Mouse (Mus musculus) lung, embryonic 15.5 days (tissue): Measurements from ENCODE around the gene Rpap3. TPM values are rescaled to one million over a fixed set of nuclear protein-coding genes. Genes with fewer than 3 reads are reported as not detected.
A peak's percentile ranks its signal among the peaks of the same experiment; 100 is the strongest.

Experiments used
- ATAC-seq: fragments of 200-750 bp; cut with Nextera tagmentation; 2 replicates; pipeline ENCODE4 v1.8.0; 2017; ENCODE audit warnings: moderate number of reproducible peaks, borderline replicate concordance; ENCODE audit not compliant: low FRiP score, low TSS enrichment; ENCODE audit errors: extremely low read depth
- H3K27ac ChIP-seq: fragments of 300-500 bp; sonication (generic); 2 replicates; pipeline ENCODE4 v1.5.1; 2015; ENCODE audit warnings: moderate library complexity, mild to moderate bottlenecking, inconsistent platforms
- H3K27me3 ChIP-seq: fragments of 300-500 bp; sonication (generic); 2 replicates; pipeline ENCODE4 v1.6.1; 2015; ENCODE audit warnings: inconsistent platforms
- H3K36me3 ChIP-seq: fragments of 300-500 bp; sonication (generic); 2 replicates; pipeline ENCODE4 v1.6.1; 2015; ENCODE audit warnings: inconsistent platforms
- H3K4me1 ChIP-seq: fragments of 300-500 bp; sonication (generic); 2 replicates; pipeline ENCODE4 v1.6.1; 2015; ENCODE audit warnings: inconsistent platforms
- H3K4me2 ChIP-seq: fragments of 300-500 bp; sonication (generic); 2 replicates; pipeline ENCODE4 v1.6.1; 2015; ENCODE audit warnings: inconsistent platforms, mild to moderate bottlenecking, moderate library complexity
- H3K4me3 ChIP-seq: fragments of 300-500 bp; sonication (generic); 2 replicates; pipeline ENCODE4 v1.5.1; 2015; ENCODE audit warnings: mild to moderate bottlenecking, inconsistent platforms
- H3K9ac ChIP-seq: fragments of 300-500 bp; sonication (generic); 2 replicates; pipeline ENCODE4 v1.6.1; 2015; ENCODE audit warnings: inconsistent platforms
- H3K9me3 ChIP-seq: fragments of 300-500 bp; sonication (generic); 2 replicates; pipeline ENCODE4 v1.6.1; 2016; ENCODE audit warnings: inconsistent platforms
- WGBS: fragments of 180-500 bp; shearing (Covaris S2); methylation state at CpG from one replicate; pipeline ENCODE4 v1.1.7; 2015; 5-methylcytosine and 5-hydroxymethylcytosine counted together
- polyA plus RNA-seq: library from polyadenylated mRNA; unstranded; fragments of >200 nt; fragmentation: Nextera tagmentation; extraction: Ambion mirVana; gene quantifications from 2 replicates; pipeline ENCODE4 v1.2.1, GENCODE M21; 2015

The Rpap3 gene
- polyA plus RNA-seq, 1 experiment from 2014 or later = 24.6 TPM

GRCm38 (mm10) chr15:97664981-97665668 is 40.5 kb downstream of the Rpap3 start:
- no peak overlapping the region for H3K27ac ChIP-seq
- no peaks in the 10 kb centered on the region for H3K4me1 ChIP-seq
- H3K4me3 ChIP-seq = no peak overlapping the region
- no peak overlapping the region for H3K9ac ChIP-seq
- no peak for ATAC-seq
- no peaks in the 10 kb centered on the region for H3K36me3 ChIP-seq
- no peaks in the 10 kb centered on the region for H3K9me3 ChIP-seq
- 60% methylated on average over 16 of the region's 16 CpGs for WGBS
- no peaks in the 10 kb centered on the region for H3K27me3 ChIP-seq
- H3K4me2 ChIP-seq = no peak overlapping the region

DNA sequence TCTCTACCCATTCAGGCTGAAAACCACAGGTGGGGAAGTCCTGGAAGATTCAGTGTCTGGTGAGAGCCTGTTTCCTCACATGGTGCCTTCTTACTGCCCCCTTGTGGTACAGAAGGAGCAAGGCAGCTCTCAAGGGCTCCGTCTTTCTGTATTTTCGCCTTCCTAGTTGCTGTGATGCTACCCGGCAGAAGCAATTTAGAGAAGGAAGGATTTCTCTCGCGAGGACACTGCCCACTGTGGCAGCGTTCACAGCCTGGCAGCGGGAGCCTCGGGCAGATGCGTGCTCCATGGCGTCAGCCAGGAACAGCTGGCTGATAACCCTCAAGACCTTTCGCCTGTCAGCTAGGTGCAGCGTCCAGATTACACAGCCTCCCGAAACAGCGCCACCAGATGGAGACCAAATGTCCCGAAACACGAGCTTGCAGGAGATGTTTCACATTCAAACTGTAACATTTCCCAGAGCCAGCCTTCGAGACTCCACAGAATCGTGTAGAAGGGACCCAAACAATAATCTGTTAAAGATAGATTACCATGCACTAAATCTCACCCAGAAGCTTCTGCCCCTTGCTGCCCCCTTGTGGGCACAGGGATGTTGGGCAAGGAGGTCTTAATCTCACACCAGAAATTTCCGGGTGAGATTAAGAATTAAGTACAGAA is 41.7 kb downstream of the Rpap3 start:
- Histone ChIP-seq H3K4me1 (no peaks in the 10 kb centered on the region), H3K27me3 (no peaks in the 10 kb centered on the region), H3K4me3 (peak overlapping the region; percentile 46), H3K9me3 (no peaks in the 10 kb centered on the region), H3K36me3 (no peaks in the 10 kb centered on the region), H3K9ac (peak overlapping the region; percentile 37; the same call in 1 of the 2 replicates), H3K4me2 (peak overlapping the region; percentile 79), H3K27ac (no peak overlapping the region)
- peak; percentile 52; the same call in 1 of the 2 replicates for ATAC-seq
- 6% methylated on average over 19 of the region's 19 CpGs for WGBS

DNA sequence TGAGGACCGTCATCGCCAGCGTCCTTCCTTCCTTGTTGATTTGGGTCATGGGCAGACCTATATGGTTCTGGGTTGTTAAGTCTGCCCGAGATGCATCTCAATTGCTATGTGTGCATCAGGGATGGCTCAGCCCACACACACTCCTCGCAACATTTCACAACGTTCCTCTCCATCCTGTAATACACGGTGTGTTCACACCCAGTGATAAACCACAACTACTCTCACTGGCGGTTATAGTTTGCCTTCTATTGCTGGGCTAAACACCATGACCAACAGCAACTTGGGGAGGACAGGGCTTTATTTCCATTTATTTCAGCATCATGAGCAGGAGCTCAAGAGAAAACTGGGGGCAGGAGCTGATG is 46.9 kb downstream of the Rpap3 start:
- Histone ChIP-seq H3K4me2 (no peak overlapping the region), H3K9me3 (no peaks in the 10 kb centered on the region), H3K27ac (no peak overlapping the region), H3K36me3 (no peaks in the 10 kb centered on the region), H3K27me3 (no peaks in the 10 kb centered on the region), H3K9ac (no peak overlapping the region), H3K4me3 (no peak overlapping the region), H3K4me1 (no peaks in the 10 kb centered on the region)
- WGBS = 83% methylated on average over 8 of the region's 8 CpGs
- no peak for ATAC-seq

- H3K9ac ChIP-seq = no peak overlapping the region
- no peak overlapping the region for H3K4me2 ChIP-seq
- H3K27me3 ChIP-seq = no peaks in the 10 kb centered on the region
- WGBS = 74% methylated on average over 26 of the region's 26 CpGs
- no peaks in the 10 kb centered on the region for H3K36me3 ChIP-seq
- no peak for ATAC-seq
- no peaks in the 10 kb centered on the region for H3K9me3 ChIP-seq
- no peak overlapping the region for H3K27ac ChIP-seq
- H3K4me1 ChIP-seq = no peaks in the 10 kb centered on the region
- H3K4me3 ChIP-seq = no peak overlapping the region
Observed at GRCm38 (mm10) chr15:97657856-97658754, 47.5 kb downstream of the Rpap3 start.

DNA sequence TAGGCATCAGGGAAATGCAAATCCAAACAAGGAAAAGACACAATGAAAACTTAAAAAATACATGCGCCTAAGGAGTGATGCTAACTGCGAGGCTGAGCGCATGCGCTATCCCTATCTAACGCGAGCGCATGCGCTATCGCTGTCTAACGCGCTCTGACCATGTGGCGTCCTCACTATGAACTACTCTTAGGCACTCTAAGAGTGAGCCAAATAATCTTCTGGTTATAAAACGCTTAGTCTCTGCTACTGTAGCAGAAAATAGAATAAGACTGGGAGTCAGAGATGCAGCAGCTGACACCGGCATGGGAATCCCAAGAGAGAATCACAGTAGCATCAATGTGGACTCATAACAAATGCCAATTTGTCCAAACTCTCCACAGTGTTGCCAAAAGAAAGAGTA is 48.2 kb downstream of the Rpap3 start:
- H3K4me1 ChIP-seq = no peaks in the 10 kb centered on the region
- H3K27me3 ChIP-seq = no peaks in the 10 kb centered on the region
- no peak for ATAC-seq
- no peak overlapping the region for H3K4me3 ChIP-seq
- no peaks in the 10 kb centered on the region for H3K36me3 ChIP-seq
- no peak overlapping the region for H3K4me2 ChIP-seq
- H3K9ac ChIP-seq = no peak overlapping the region
- no peaks in the 10 kb centered on the region for H3K9me3 ChIP-seq
- 92% methylated on average over 14 of the region's 14 CpGs for WGBS
- H3K27ac ChIP-seq = no peak overlapping the region

- H3K27ac ChIP-seq = no peak overlapping the region
- no peaks in the 10 kb centered on the region for H3K27me3 ChIP-seq
- 56% methylated on average over 4 of the region's 4 CpGs for WGBS
- H3K36me3 ChIP-seq = no peaks in the 10 kb centered on the region
- H3K4me2 ChIP-seq = no peak overlapping the region
- no peaks in the 10 kb centered on the region for H3K4me1 ChIP-seq
- ATAC-seq = no peak
- H3K9ac ChIP-seq = no peak overlapping the region
- no peak overlapping the region for H3K4me3 ChIP-seq
- no peaks in the 10 kb centered on the region for H3K9me3 ChIP-seq
Observed at GRCm38 (mm10) chr15:97649726-97650125, 55.9 kb downstream of the Rpap3 start.

GRCm38 (mm10) chr15:97648176-97648575 is 57.4 kb downstream of the Rpap3 start:
- H3K4me3 ChIP-seq = no peak overlapping the region
- H3K9me3 ChIP-seq = no peaks in the 10 kb centered on the region
- no peak overlapping the region for H3K27ac ChIP-seq
- H3K27me3 ChIP-seq = no peaks in the 10 kb centered on the region
- H3K4me2 ChIP-seq = no peak overlapping the region
- 81% methylated on average over 18 of the region's 18 CpGs for WGBS
- H3K9ac ChIP-seq = no peak overlapping the region
- no peak for ATAC-seq
- H3K36me3 ChIP-seq = no peaks in the 10 kb centered on the region
- no peaks in the 10 kb centered on the region for H3K4me1 ChIP-seq

- WGBS = 36% methylated on average over 7 of the region's 7 CpGs
- H3K9me3 ChIP-seq = no peaks in the 10 kb centered on the region
- no peak for ATAC-seq
- no peak overlapping the region for H3K4me3 ChIP-seq
- no peaks in the 10 kb centered on the region for H3K4me1 ChIP-seq
- H3K9ac ChIP-seq = no peak overlapping the region
- no peak overlapping the region for H3K4me2 ChIP-seq
- H3K36me3 ChIP-seq = no peaks in the 10 kb centered on the region
- H3K27ac ChIP-seq = no peak overlapping the region
- no peaks in the 10 kb centered on the region for H3K27me3 ChIP-seq
Observed at GRCm38 (mm10) chr15:97646426-97646825, 59.2 kb downstream of the Rpap3 start.

GRCm38 (mm10) chr15:97643986-97644385 is 61.6 kb downstream of the Rpap3 start:
- Histone ChIP-seq H3K27me3 (no peaks in the 10 kb centered on the region), H3K36me3 (no peaks in the 10 kb centered on the region), H3K4me2 (no peak overlapping the region), H3K4me1 (no peaks in the 10 kb centered on the region), H3K27ac (no peak overlapping the region), H3K9me3 (0 out of 2 replicates have a peak, but pooled peaks cover 4% of the 10 kb centered on the region), H3K4me3 (no peak overlapping the region), H3K9ac (no peak overlapping the region)
- no peak for ATAC-seq
- WGBS = 76% methylated on average over 4 of the region's 4 CpGs

Other genes with a start within 250 kb of the Rpap3 start
- gene Endou, start 25.5 kb upstream of the Rpap3 start, polyA plus RNA-seq = 0.48 and 1.1 TPM in 2 replicates
- gene Rapgef3, start 62.1 kb upstream of the Rpap3 start, polyA plus RNA-seq = 21.1 and 23.4 TPM in 2 replicates
- gene Slc48a1, start 72.7 kb upstream of the Rpap3 start, polyA plus RNA-seq = 38.7 and 42.2 TPM in 2 replicates
- 40.6 and 44.7 TPM in 2 replicates for gene Hdac7, start 138.7 kb upstream of the Rpap3 start, polyA plus RNA-seq
- 0.52 and 0.81 TPM in 2 replicates for gene Vdr, start 204.8 kb upstream of the Rpap3 start, polyA plus RNA-seq